25 mouse cellular contexts compared by ENCODE assay signal in the genomic region with DNA sequence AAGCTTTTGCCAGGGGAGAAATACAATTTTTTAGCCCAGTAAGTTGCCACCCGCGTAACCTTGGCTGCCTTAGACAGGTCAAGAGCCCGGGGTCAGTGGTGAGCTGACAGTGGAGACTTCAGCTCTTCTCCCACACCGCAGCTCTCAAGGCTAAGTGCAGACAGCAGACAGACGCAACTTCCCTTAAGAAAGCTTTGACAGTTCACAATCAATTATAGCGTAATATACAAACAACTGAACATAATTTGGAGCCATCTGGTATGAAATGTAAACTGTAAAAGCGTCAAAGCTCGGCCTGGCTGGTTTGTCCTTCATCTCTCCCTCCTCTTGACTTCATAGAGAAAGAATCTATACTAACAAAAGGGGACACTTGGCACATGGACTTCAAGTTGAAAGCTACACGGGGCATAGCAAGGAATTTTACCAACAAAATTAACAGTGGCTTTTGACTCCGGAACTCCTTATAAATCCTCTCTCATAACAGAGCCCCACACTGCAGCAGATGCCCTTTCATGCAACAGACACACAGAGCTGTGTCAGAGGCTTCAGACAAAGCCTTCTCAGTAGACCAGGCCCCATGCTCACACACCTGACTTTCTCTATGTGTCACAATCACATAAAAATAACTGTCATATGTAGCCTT.
DNase-seq lines count a peak whose midpoint lies in the region; ATAC-seq and TF ChIP-seq lines count a peak whose summit lies in the region.
"Had no signal": no experiment of that assay in that cellular context is flagged by ENCODE, and none has a peak within 500 bp of the region (broad histone marks: within the 10 kb centered on the region; RNA-seq: fewer than 3 reads in every experiment).

No protein-coding gene starts in this region.

- no peak overlapping the region for H3K4me3 ChIP-seq in heart, embryonic 13.5 days
- H3K4me3 ChIP-seq in lung, postnatal 0 days (ENCODE audit: low read depth, low read length) = no peak overlapping the region
- H3K4me3 ChIP-seq in forebrain, postnatal 0 days (ENCODE audit: low read depth, low read length) = no peak overlapping the region
- H3K4me3 ChIP-seq: embryonic facial prominence, embryonic 12.5 days; erythroblast, embryonic 14.5 days; heart, embryonic 15.5 days; hindbrain, embryonic 13.5 days; limb, embryonic 10.5 days; liver, embryonic 15.5 days had no signal

- 0 out of 2 replicates have a peak overlapping the region, but pooled peaks have one; percentile 24 for H3K9ac ChIP-seq in heart, embryonic 13.5 days
- H3K9ac ChIP-seq in lung, postnatal 0 days (replicated peaks; ENCODE audit: low read depth) = no peak overlapping the region
- no peak overlapping the region for H3K9ac ChIP-seq in forebrain, postnatal 0 days
- H3K9ac ChIP-seq: embryonic facial prominence, embryonic 12.5 days; heart, embryonic 15.5 days; hindbrain, embryonic 13.5 days; liver, embryonic 15.5 days had no signal

- H3K36me3 ChIP-seq in heart, embryonic 13.5 days = peaks cover 20% of the 10 kb centered on the region
- no peaks in the 10 kb centered on the region; the same call in 1 of the 2 replicates for H3K36me3 ChIP-seq in lung, postnatal 0 days (ENCODE audit: insufficient read depth, low read length)
- no peaks in the 10 kb centered on the region for H3K36me3 ChIP-seq in forebrain, postnatal 0 days (ENCODE audit: insufficient read depth)
- H3K36me3 ChIP-seq: limb, embryonic 10.5 days; liver, embryonic 15.5 days had no signal

- TF ChIP-seq EP300 in lung, postnatal 0 days (IDR thresholded peaks at IDR 0.05) = peak; percentile 38; the same call in 1 of the 2 replicates

- no peaks in the 10 kb centered on the region for H3K9me3 ChIP-seq in heart, embryonic 13.5 days
- no peaks in the 10 kb centered on the region for H3K9me3 ChIP-seq in lung, postnatal 0 days (ENCODE audit: low read length)
- no peaks in the 10 kb centered on the region for H3K9me3 ChIP-seq in forebrain, postnatal 0 days (ENCODE audit: low read length)
- H3K9me3 ChIP-seq: embryonic facial prominence, embryonic 12.5 days; heart, embryonic 15.5 days; hindbrain, embryonic 13.5 days; limb, embryonic 10.5 days; liver, embryonic 15.5 days had no signal

- no peak overlapping the region for H3K4me2 ChIP-seq in heart, embryonic 13.5 days
- H3K4me2 ChIP-seq in lung, postnatal 0 days (replicated peaks; ENCODE audit: low read depth, low read length) = no peak overlapping the region
- H3K4me2 ChIP-seq in forebrain, postnatal 0 days (ENCODE audit: low read depth) = no peak overlapping the region
- H3K4me2 ChIP-seq: embryonic facial prominence, embryonic 12.5 days; heart, embryonic 15.5 days; hindbrain, embryonic 13.5 days; liver, embryonic 15.5 days had no signal

- peaks cover 35% of the 10 kb centered on the region for H3K4me1 ChIP-seq in heart, embryonic 13.5 days
- peaks cover 9% of the 10 kb centered on the region for H3K4me1 ChIP-seq in lung, postnatal 0 days (ENCODE audit: insufficient read depth, low read depth, low read length)
- H3K4me1 ChIP-seq in forebrain, postnatal 0 days (ENCODE audit: insufficient read depth) = peaks cover 11% of the 10 kb centered on the region
- H3K4me1 ChIP-seq: embryonic facial prominence, embryonic 12.5 days had no signal

- peak; percentile 32 for DNase-seq in adrenal gland, postnatal 14 days
- DNase-seq in adrenal gland, adult 8-10 months = no peak
- DNase-seq in heart, adult 9 months (ENCODE audit: low spot score in 2 of 2) = no peak
- DNase-seq in lung, postnatal 0 days (ENCODE audit: low spot score) = peak; percentile 57
- DNase-seq in lung, postnatal 14 days = no peak
- peak; percentile 53 for DNase-seq in forebrain, postnatal 0 days
- no peak for DNase-seq in frontal cortex, postnatal 14 days (ENCODE audit: low spot score in 2 of 2)
- DNase-seq: cerebellum, adult 18-20 months; cerebellum, postnatal 14 days; heart, adult 11 months; heart, postnatal 36 days; kidney, adult 8-10 months; kidney, postnatal 10 days; liver; midbrain, embryonic 14.5 days; thymus, postnatal 14 days had no signal

- no peak for TF ChIP-seq CTCF in lung, postnatal 0 days (IDR thresholded peaks at IDR 0.05)
- no peak for TF ChIP-seq CTCF in forebrain, postnatal 0 days (IDR thresholded peaks at IDR 0.05; ENCODE audit: low read depth)

- WGBS in heart, embryonic 13.5 days = 50% methylated on average over 10 of the region's 10 CpGs
- WGBS in lung, postnatal 0 days = 27% methylated on average over 10 of the region's 10 CpGs
- WGBS in forebrain, postnatal 0 days = 60% methylated on average over 10 of the region's 10 CpGs

- no peak overlapping the region for H3K27ac ChIP-seq in heart, embryonic 13.5 days (replicated peaks)
- no peak overlapping the region for H3K27ac ChIP-seq in lung, postnatal 0 days (ENCODE audit: low read length)
- peak overlapping the region; percentile 57 for H3K27ac ChIP-seq in forebrain, postnatal 0 days (ENCODE audit: low read depth, low read length)
- H3K27ac ChIP-seq: embryonic facial prominence, embryonic 12.5 days; heart, embryonic 15.5 days; hindbrain, embryonic 13.5 days; limb, embryonic 10.5 days; liver, embryonic 15.5 days had no signal

- ATAC-seq in heart, embryonic 13.5 days (ENCODE audit: extremely low read depth, insufficient number of reproducible peaks, low FRiP score, low TSS enrichment) = no peak
- ATAC-seq in lung, postnatal 0 days = peak; percentile 39
- peak; percentile 44; the same call in 1 of the 2 replicates for ATAC-seq in forebrain, postnatal 0 days
- ATAC-seq: CD4-positive, CD25-positive, alpha-beta regulatory T cell, adult 4 months; inflammation-experienced regulatory T-cells, adult 6 months had no signal

- H3K27me3 ChIP-seq in heart, embryonic 13.5 days (replicated peaks) = no peaks in the 10 kb centered on the region
- H3K27me3 ChIP-seq in lung, postnatal 0 days (replicated peaks; ENCODE audit: insufficient read depth, low read length) = no peaks in the 10 kb centered on the region
- H3K27me3 ChIP-seq in forebrain, postnatal 0 days (ENCODE audit: insufficient read depth, low read length) = no peaks in the 10 kb centered on the region
- H3K27me3 ChIP-seq: embryonic facial prominence, embryonic 12.5 days; heart, embryonic 15.5 days; hindbrain, embryonic 13.5 days; liver, embryonic 15.5 days had no signal

Comparison
In these comparisons a context has a peak if more than half of its experiments do, and no peak if none do; other contexts are left out.
1. DNase-seq: peak in adrenal gland, postnatal 14 days (single experiment), lung, postnatal 0 days (single experiment) and forebrain, postnatal 0 days (single experiment); none in adrenal gland, adult 8-10 months (single experiment), heart, adult 9 months (0 of 2), lung, postnatal 14 days (single experiment) and frontal cortex, postnatal 14 days (0 of 2).